Mouse (Mus musculus) forebrain, embryonic 11.5 days (tissue): ENCODE data around the gene Rai2. TPM values are rescaled to one million over a fixed set of nuclear protein-coding genes. Genes with fewer than 3 reads are reported as not detected.

ENCODE experiments used
- ATAC-seq: fragments of 200-750 bp; cut with Nextera tagmentation; replicated peaks from 2 replicates; pipeline ENCODE4 v1.8.0; 2017; ENCODE audit warnings: moderate TSS enrichment; ENCODE audit not compliant: low FRiP score
- DNase-seq: peaks from one replicate; pipeline ENCODE4 v3.0.0-alpha.2; 2017; ENCODE audit warnings: low spot score
- H3K27ac ChIP-seq: fragments of 300-500 bp; sonication (generic); 2 replicates; pipeline ENCODE4 v1.5.1; 2014; ENCODE audit warnings: low read depth, low read length
- H3K27me3 ChIP-seq: fragments of 300-500 bp; sonication (generic); 2 replicates; pipeline ENCODE4 v1.6.1; 2014; ENCODE audit warnings: mild to moderate bottlenecking, low read length, mixed read lengths; ENCODE audit not compliant: control insufficient read depth, insufficient read depth
- H3K36me3 ChIP-seq: fragments of 300-500 bp; sonication (generic); 2 replicates; pipeline ENCODE4 v1.6.1; 2014; ENCODE audit warnings: mild to moderate bottlenecking, low read length, moderate library complexity, mixed read lengths; ENCODE audit not compliant: control insufficient read depth, insufficient read depth
- H3K4me1 ChIP-seq: fragments of 300-500 bp; sonication (generic); replicated peaks from 2 replicates; pipeline ENCODE4 v1.6.1; 2014; ENCODE audit warnings: low read length, mixed read lengths; ENCODE audit not compliant: control insufficient read depth, insufficient read depth
- H3K4me2 ChIP-seq: fragments of 300-500 bp; sonication (generic); 2 replicates; pipeline ENCODE4 v1.6.1; 2014; ENCODE audit warnings: low read depth, mild to moderate bottlenecking, low read length, moderate library complexity, mixed read lengths; ENCODE audit not compliant: severe bottlenecking
- H3K4me3 ChIP-seq: fragments of 300-500 bp; sonication (generic); 2 replicates; pipeline ENCODE4 v1.5.1; 2014; ENCODE audit warnings: low read depth, low read length
- H3K9ac ChIP-seq: fragments of 300-500 bp; sonication (generic); 2 replicates; pipeline ENCODE4 v1.6.1; 2014; ENCODE audit warnings: low read length
- H3K9me3 ChIP-seq: fragments of 300-500 bp; sonication (generic); 2 replicates; pipeline ENCODE4 v1.6.1; 2016; ENCODE audit warnings: low read length, mixed read lengths; ENCODE audit not compliant: control insufficient read depth
- whole genome bisulfite sequencing: fragments of 180-500 bp; shearing (Covaris S2); extraction: QIAGEN DNeasy Blood & Tissue Kit; methylation state at CpG from one replicate; pipeline ENCODE4 v1.1.7; 2014; 5-methylcytosine and 5-hydroxymethylcytosine counted together
- polyA plus RNA-seq: library from polyadenylated mRNA; unstranded; fragments of >200 nt; fragmentation: Nextera tagmentation; extraction: Ambion mirVana; gene quantifications from 2 replicates; pipeline ENCODE4 v1.2.1, GENCODE M21; 2014

The Rai2 gene
- 5.4 and 6.0 TPM in 2 replicates for polyA plus RNA-seq

DNA sequence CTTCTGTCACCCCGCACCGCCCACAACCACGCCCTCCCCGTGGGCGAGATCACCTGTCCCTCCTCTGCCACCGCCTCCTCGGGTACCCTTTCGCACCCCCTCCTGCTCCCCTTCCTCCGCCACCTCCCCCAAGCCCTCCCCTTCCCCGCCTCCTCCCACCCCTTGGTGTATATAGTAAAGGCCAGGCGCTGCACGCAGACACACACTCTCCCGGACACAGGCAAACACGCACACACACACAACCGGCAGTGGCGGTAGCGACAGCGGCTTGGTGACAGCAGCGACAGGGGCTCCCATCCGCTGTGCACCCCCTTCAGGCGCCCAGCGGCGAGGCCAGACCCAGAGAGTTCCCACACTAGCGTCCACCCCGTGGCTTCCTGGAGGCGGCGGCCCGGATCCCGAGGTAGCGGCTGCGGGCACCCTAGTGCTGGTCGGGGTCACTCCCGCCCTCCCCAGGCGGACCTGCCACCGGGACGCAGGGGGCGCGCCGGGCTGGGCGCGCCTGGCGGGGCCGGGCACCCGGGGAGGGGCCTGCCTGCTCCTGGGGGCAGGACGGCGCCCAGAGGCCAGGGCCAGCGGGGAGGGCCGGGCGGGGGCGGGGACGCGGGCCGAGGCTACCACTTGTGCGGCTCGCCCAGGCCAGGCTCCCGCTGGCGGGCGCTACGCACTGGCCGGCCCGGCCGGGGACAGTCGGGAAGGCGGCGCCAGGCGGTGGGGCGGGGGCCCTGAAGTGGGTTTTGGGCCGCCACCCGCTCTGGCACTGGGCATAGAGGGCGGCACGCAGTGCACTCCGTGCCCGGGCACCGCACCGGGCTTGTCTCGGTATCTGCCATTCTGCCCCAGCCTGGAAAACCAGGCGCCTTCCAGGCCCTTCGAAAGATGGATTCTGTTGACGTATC, at the start of gene Rai2:
TSS of gene Rai2 (plus strand) at position 205 of the 899 bp plus-strand sequence.
- Histone ChIP-seq H3K9me3 (no peaks in the 10 kb centered on the region), H3K4me3 (peak within 1 kb of the TSS; percentile 48), H3K27me3 (peaks cover 44% of the 10 kb centered on the region), H3K4me1 (no peaks in the 10 kb centered on the region), H3K36me3 (no peaks in the 10 kb centered on the region), H3K4me2 (peak within 1 kb of the TSS; percentile 81), H3K9ac (peak within 1 kb of the TSS; percentile 51), H3K27ac (no peak within 1 kb of the TSS)
- DNase-seq (peak; percentile 60), ATAC-seq (peak; percentile 70)
- 18% methylated on average over 44 of the region's 79 CpGs for WGBS

DNA sequence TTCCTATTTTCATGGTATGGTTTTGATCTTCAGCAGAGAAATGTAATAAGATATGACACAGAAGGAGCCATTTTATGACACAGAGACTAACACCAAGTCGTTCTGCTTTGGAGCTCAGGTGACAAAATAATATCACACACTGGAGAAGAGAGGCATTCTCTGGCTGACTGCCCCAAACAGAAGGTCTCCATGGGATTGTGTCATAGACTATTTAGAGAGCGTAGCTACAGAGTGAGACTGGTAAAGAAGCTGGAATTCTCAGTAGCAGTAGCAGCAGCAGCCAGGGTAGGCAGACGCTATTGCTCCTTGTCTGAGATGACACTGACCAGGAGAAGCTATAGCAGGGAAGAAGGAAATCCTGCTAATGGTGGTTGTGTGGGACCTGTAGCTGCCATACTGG, 27.5 kb upstream of the Rai2 start:
- H3K4me1 ChIP-seq: no peaks in the 10 kb centered on the region
- no peak for ATAC-seq
- 73% methylated on average over 3 of the region's 3 CpGs for WGBS

GRCm38 (mm10) chrX:161716503-161716864, 385 bp upstream of the Rai2 start:
- DNase-seq (no peak), ATAC-seq (peak; percentile 37)
- H3K4me1 ChIP-seq: no peaks in the 10 kb centered on the region
- 26% methylated on average over 7 of the region's 9 CpGs for WGBS
- no peaks in the 10 kb centered on the region for H3K9me3 ChIP-seq
- H3K4me2 ChIP-seq: peak overlapping the region; percentile 81
- peaks cover 39% of the 10 kb centered on the region for H3K27me3 ChIP-seq
- H3K9ac ChIP-seq: no peak overlapping the region
- no peak overlapping the region for H3K27ac ChIP-seq
- peak overlapping the region; percentile 48 for H3K4me3 ChIP-seq
- H3K36me3 ChIP-seq: no peaks in the 10 kb centered on the region

More for the DNA sequence above, 27.5 kb upstream of the Rai2 start:
- Histone ChIP-seq H3K36me3 (no peaks in the 10 kb centered on the region), H3K9ac (no peak overlapping the region), H3K27ac (no peak overlapping the region), H3K4me3 (no peak overlapping the region), H3K27me3 (peaks cover 9% of the 10 kb centered on the region; the same call in 1 of the 2 replicates), H3K4me2 (no peak overlapping the region), H3K9me3 (no peaks in the 10 kb centered on the region)
- no peak for DNase-seq

- H3K27me3 ChIP-seq: peaks cover 49% of the 10 kb centered on the region
- peak overlapping the region; percentile 51 for H3K9ac ChIP-seq
- ATAC-seq: peak; percentile 56
- H3K4me2 ChIP-seq: peak overlapping the region; percentile 81
- H3K4me1 ChIP-seq: no peaks in the 10 kb centered on the region
- peak overlapping the region; percentile 48 for H3K4me3 ChIP-seq
- H3K36me3 ChIP-seq: no peaks in the 10 kb centered on the region
- no peaks in the 10 kb centered on the region for H3K9me3 ChIP-seq
- 20% methylated on average over 26 of the region's 26 CpGs for WGBS
- no peak overlapping the region for H3K27ac ChIP-seq
- peak; percentile 53 for DNase-seq
Observed at GRCm38 (mm10) chrX:161717764-161718382, 1.0 kb downstream of the Rai2 start.

DNA sequence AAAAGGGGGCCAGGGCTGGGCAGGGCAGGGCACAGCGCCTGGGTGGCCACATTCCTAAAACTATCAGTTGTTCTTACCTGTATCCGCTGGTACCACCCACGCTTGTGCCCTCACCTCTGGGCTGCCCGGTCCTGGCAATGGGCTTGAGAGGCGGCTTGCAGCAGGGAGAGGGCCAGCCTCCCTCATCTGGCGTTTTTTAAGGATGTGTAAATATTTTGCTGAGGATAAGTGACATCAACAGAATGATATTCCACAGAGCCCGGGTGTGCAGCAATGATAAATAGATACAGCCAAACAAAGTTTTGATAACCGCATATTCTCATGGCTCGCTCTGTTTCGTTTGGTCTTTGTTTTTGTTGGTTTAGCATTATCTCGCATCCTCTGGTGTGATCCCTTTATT, 1.7 kb downstream of the Rai2 start:
- DNase-seq (no peak), ATAC-seq (no peak; the same call in 1 of the 2 replicates)
- no peaks in the 10 kb centered on the region for H3K36me3 ChIP-seq
- 30% methylated on average over 11 of the region's 11 CpGs for WGBS
- H3K4me2 ChIP-seq: peak overlapping the region; percentile 81; the same call in 1 of the 2 replicates
- no peak overlapping the region for H3K9ac ChIP-seq
- peaks cover 53% of the 10 kb centered on the region for H3K27me3 ChIP-seq
- H3K4me1 ChIP-seq: no peaks in the 10 kb centered on the region
- peak overlapping the region; percentile 48 for H3K4me3 ChIP-seq
- H3K27ac ChIP-seq: no peak overlapping the region
- H3K9me3 ChIP-seq: no peaks in the 10 kb centered on the region

DNA sequence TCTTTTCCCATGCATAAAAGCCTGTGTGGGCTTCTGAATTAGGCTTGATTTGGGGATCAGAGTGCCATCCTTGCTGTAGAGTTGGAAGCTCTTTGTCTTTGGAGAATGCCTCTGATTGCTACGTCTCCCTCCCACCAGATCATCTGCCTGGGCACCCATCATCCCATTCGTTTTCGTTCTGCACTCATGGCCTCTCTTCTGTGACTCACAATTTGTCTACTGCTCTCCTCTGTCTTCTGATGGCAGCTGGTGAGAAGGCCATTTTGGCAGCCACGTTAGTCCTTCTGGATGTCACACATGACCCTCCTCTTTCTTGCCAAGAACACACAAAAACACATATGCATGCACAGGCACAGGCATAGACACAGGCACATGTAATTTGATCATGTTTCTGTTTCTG, 4.2 kb downstream of the Rai2 start:
- H3K4me3 ChIP-seq: no peak overlapping the region
- WGBS: 72% methylated on average over 4 of the region's 4 CpGs
- H3K4me1 ChIP-seq: no peaks in the 10 kb centered on the region
- DNase-seq (no peak), ATAC-seq (no peak)
- H3K36me3 ChIP-seq: no peaks in the 10 kb centered on the region
- H3K9me3 ChIP-seq: no peaks in the 10 kb centered on the region
- H3K27me3 ChIP-seq: peaks cover 60% of the 10 kb centered on the region
- no peak overlapping the region for H3K27ac ChIP-seq
- no peak overlapping the region for H3K4me2 ChIP-seq
- H3K9ac ChIP-seq: no peak overlapping the region

GRCm38 (mm10) chrX:161723391-161723808, 6.5 kb downstream of the Rai2 start:
- Histone ChIP-seq H3K4me3 (no peak overlapping the region), H3K4me1 (no peaks in the 10 kb centered on the region), H3K36me3 (no peaks in the 10 kb centered on the region), H3K27me3 (peaks cover 48% of the 10 kb centered on the region), H3K9me3 (no peaks in the 10 kb centered on the region), H3K27ac (no peak overlapping the region), H3K4me2 (no peak overlapping the region), H3K9ac (no peak overlapping the region)
- 26% methylated on average over 9 of the region's 9 CpGs for WGBS
- ATAC-seq (no peak), DNase-seq (no peak)

- Histone ChIP-seq H3K27ac (no peak overlapping the region), H3K4me3 (no peak overlapping the region), H3K36me3 (no peaks in the 10 kb centered on the region), H3K4me1 (no peaks in the 10 kb centered on the region), H3K9ac (no peak overlapping the region), H3K9me3 (no peaks in the 10 kb centered on the region), H3K27me3 (peaks cover 40% of the 10 kb centered on the region), H3K4me2 (no peak overlapping the region)
- no peak for ATAC-seq
- DNase-seq: no peak
- 80% methylated on average over 1 of the region's 1 CpGs for WGBS
Observed at GRCm38 (mm10) chrX:161726257-161726656, 9.4 kb downstream of the Rai2 start.
